Mouse (Mus musculus) forebrain, embryonic 12.5 days (tissue): Measurements from ENCODE around the gene Mfrp. TPM values are rescaled to one million over a fixed set of nuclear protein-coding genes. Genes with fewer than 3 reads are reported as not detected.

Source experiments
- ATAC-seq: fragments of 200-750 bp; cut with Nextera tagmentation; 2 replicates; pipeline ENCODE4 v1.8.0; 2017; ENCODE audit warnings: moderate TSS enrichment; ENCODE audit not compliant: low FRiP score
- H3K27ac ChIP-seq: fragments of 300-500 bp; sonication (generic); 2 replicates; pipeline ENCODE4 v1.5.1; 2016; ENCODE audit warnings: mild to moderate bottlenecking
- H3K27me3 ChIP-seq: fragments of 300-500 bp; sonication (generic); 2 replicates; pipeline ENCODE4 v1.6.1; 2016; ENCODE audit warnings: mild to moderate bottlenecking
- H3K36me3 ChIP-seq: fragments of 300-500 bp; sonication (generic); replicated peaks from 2 replicates; pipeline ENCODE4 v1.6.1; 2016; ENCODE audit warnings: mild to moderate bottlenecking
- H3K4me1 ChIP-seq: fragments of 300-500 bp; sonication (generic); 2 replicates; pipeline ENCODE4 v1.6.1; 2016
- H3K4me2 ChIP-seq: fragments of 300-500 bp; sonication (generic); 2 replicates; pipeline ENCODE4 v1.6.1; 2016; ENCODE audit warnings: mild to moderate bottlenecking, moderate library complexity
- H3K4me3 ChIP-seq: fragments of 300-500 bp; sonication (generic); replicated peaks from 2 replicates; pipeline ENCODE4 v1.5.1; 2016; ENCODE audit warnings: mild to moderate bottlenecking
- H3K9ac ChIP-seq: fragments of 300-500 bp; sonication (generic); 2 replicates; pipeline ENCODE4 v1.6.1; 2016; ENCODE audit warnings: mild to moderate bottlenecking
- H3K9me3 ChIP-seq: fragments of 300-500 bp; sonication (generic); 2 replicates; pipeline ENCODE4 v1.6.1; 2016
- WGBS: fragments of 180-500 bp; shearing (Covaris S2); methylation state at CpG from one replicate; pipeline ENCODE4 v1.1.7; 2016; 5-methylcytosine and 5-hydroxymethylcytosine counted together
- polyA plus RNA-seq: library from polyadenylated mRNA; unstranded; fragments of >200 nt; fragmentation: Nextera tagmentation; extraction: Ambion mirVana; gene quantifications from 2 replicates; pipeline ENCODE4 v1.2.1, GENCODE M21; 2016

Gene Mfrp
- polyA plus RNA-seq, 1 experiment from 2014 or later, result 0.33 TPM

DNA sequence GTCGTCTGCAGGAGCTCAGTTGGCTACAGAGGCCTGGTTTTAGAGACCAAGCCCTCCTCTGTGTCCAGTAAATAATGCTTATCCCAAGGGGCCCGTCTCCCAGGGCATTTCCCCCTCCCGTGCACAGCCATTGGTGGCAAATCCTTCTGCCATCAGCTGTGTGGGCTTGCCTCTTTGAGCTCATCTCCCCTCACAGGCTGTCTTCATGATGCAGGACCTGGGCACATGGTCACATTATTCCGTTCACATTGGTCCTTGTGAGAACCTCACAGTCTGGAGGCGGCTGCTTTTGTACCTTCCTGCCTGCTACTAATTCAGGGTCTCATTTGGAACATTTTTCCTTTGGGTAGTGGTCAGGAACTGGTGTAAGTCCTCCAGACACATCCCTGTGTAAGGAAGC lies 40.4 kb downstream of the Mfrp start:
- Histone ChIP-seq H3K36me3 (peaks cover 47% of the 10 kb centered on the region), H3K9me3 (no peaks in the 10 kb centered on the region), H3K9ac (no peak overlapping the region), H3K4me1 (no peaks in the 10 kb centered on the region), H3K27ac (no peak overlapping the region), H3K4me2 (no peak overlapping the region), H3K4me3 (no peak overlapping the region), H3K27me3 (peaks cover 1% of the 10 kb centered on the region; the same call in 1 of the 2 replicates)
- WGBS, result 66% methylated on average over 5 of the region's 5 CpGs
- no peak for ATAC-seq

DNA sequence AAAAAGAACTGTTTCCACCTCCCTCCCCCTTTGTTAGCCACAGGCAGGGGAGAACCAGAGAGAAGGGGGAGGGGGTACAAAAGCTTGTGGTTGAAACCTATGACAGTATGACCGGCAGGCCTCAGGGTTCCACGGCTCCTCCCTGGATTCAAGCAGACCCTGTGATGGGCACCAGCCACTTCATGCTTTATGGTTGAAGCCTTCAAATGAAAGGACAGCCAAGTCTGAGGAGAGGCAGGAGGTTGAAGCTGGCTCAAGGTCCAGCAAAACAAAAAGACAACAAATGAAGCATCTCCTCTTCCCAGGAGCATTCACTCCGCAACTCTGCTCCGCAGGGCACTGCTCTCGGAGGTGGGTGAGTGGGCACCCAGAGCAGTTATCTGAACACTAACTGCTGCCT lies 41.9 kb downstream of the Mfrp start:
- H3K36me3 ChIP-seq, result peaks cover 44% of the 10 kb centered on the region
- H3K9me3 ChIP-seq, result no peaks in the 10 kb centered on the region
- no peaks in the 10 kb centered on the region for H3K27me3 ChIP-seq
- 67% methylated on average over 5 of the region's 5 CpGs for WGBS
- H3K27ac ChIP-seq, result no peak overlapping the region
- H3K4me3 ChIP-seq, result no peak overlapping the region
- no peaks in the 10 kb centered on the region for H3K4me1 ChIP-seq
- no peak overlapping the region for H3K9ac ChIP-seq
- H3K4me2 ChIP-seq, result no peak overlapping the region
- ATAC-seq, result no peak

DNA sequence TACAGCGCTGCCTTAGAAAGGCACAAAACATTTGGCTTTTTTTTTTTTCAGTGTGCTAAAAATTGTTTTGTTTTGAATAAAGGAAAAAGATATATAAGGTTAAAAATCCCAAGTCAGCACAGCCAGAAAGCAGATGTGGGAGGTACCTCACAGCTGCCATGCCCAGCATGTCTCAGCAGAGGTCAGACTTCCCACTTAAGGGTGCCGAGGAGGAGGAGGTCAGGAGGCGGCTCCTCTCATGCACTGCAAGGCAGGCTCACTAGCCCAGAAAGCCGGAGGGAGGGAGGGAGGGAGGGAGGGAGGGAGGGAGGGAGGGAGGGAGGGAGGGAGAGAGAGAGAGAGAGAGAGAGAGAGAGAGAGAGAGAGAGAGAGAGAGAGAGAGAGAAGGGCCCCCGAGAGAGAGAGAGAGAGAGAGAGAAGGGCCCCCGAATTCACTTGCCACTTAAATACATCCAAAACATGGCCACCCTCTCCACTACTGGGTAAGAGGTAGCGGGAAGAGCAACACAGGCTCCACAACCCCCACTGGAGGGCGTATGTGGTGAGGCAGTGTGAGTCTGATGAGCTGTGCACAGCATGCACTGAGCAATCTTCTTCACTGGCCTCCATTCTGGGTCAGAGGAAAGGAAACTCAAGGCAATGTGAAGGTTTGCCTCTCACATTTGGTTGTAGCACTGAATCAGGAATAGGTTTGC lies 42.6 kb downstream of the Mfrp start:
- H3K4me1 ChIP-seq, result no peaks in the 10 kb centered on the region
- no peak overlapping the region for H3K4me2 ChIP-seq
- no peak overlapping the region for H3K9ac ChIP-seq
- no peak for ATAC-seq
- no peaks in the 10 kb centered on the region for H3K9me3 ChIP-seq
- WGBS, result 22% methylated on average over 6 of the region's 8 CpGs
- no peak overlapping the region for H3K27ac ChIP-seq
- no peaks in the 10 kb centered on the region for H3K27me3 ChIP-seq
- peaks cover 51% of the 10 kb centered on the region for H3K36me3 ChIP-seq
- H3K4me3 ChIP-seq, result no peak overlapping the region

DNA sequence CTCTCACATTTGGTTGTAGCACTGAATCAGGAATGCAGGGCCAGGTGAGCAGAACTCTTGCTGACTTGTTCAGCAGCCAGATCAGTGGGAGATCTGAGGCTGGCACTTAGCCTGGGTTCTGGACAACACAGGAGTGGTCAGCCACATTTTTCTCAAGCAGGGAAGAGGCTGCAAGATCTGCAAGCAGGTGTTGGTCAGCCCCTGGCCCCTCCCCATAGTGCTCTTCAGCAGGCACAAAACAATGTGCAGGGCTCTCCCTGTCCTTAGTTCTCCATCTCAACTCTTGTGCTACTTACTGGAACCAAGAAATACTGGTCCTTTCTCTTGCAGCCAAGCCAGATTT lies 43.2 kb downstream of the Mfrp start:
- H3K9ac ChIP-seq, result no peak overlapping the region
- H3K4me3 ChIP-seq, result no peak overlapping the region
- H3K9me3 ChIP-seq, result no peaks in the 10 kb centered on the region
- no peak overlapping the region for H3K27ac ChIP-seq
- peaks cover 56% of the 10 kb centered on the region for H3K36me3 ChIP-seq
- H3K27me3 ChIP-seq, result no peaks in the 10 kb centered on the region
- H3K4me2 ChIP-seq, result no peak overlapping the region
- no peaks in the 10 kb centered on the region for H3K4me1 ChIP-seq
- no peak for ATAC-seq

DNA sequence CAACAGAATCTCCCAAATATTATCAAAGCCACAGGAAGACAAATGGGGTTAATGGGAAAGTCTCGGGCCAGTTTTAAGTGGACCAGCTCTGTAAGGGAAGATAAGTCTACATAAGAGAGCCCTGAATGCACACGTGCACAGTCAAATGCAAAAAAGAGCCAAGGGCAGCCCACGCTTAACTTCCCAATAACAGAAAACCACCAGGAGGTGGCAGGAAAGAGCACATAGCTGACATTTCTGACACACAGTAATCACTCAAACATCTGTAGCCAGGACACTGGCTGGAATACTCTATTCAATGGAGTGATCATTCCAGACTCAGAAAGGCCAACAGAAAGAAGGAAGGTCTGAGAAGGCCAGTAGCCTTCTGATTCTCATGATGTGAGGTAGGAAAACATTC lies 45.8 kb downstream of the Mfrp start:
- peaks cover 51% of the 10 kb centered on the region for H3K36me3 ChIP-seq
- H3K27me3 ChIP-seq, result no peaks in the 10 kb centered on the region
- WGBS, result 64% methylated on average over 3 of the region's 3 CpGs
- no peaks in the 10 kb centered on the region for H3K4me1 ChIP-seq
- H3K27ac ChIP-seq, result no peak overlapping the region
- no peak overlapping the region for H3K4me2 ChIP-seq
- H3K4me3 ChIP-seq, result no peak overlapping the region
- no peak for ATAC-seq
- no peaks in the 10 kb centered on the region for H3K9me3 ChIP-seq
- H3K9ac ChIP-seq, result no peak overlapping the region

Other genes starting within 250 kb of the Mfrp start
- not detected in 2 replicates for gene Thy1, start 58.3 kb upstream of the Mfrp start, polyA plus RNA-seq
- gene Usp2, start 34.7 kb upstream of the Mfrp start, polyA plus RNA-seq, result 10.2 and 14.6 TPM in 2 replicates
- 0.58 and 0.73 TPM in 2 replicates for gene C1qtnf5, start 5.5 kb downstream of the Mfrp start, polyA plus RNA-seq
- gene Gm49380, start 11.8 kb downstream of the Mfrp start, polyA plus RNA-seq, result 0.14 and 0.36 TPM in 2 replicates
- 69.6 and 69.9 TPM in 2 replicates for gene Rnf26, start 11.8 kb downstream of the Mfrp start, polyA plus RNA-seq
- gene Mcam, start 32.7 kb downstream of the Mfrp start, polyA plus RNA-seq, result 13.4 and 14.2 TPM in 2 replicates
- 28.7 and 34.3 TPM in 2 replicates for gene Cbl, start 132.3 kb downstream of the Mfrp start, polyA plus RNA-seq
- gene Ccdc153, start 138.9 kb downstream of the Mfrp start, polyA plus RNA-seq, result not detected in 2 replicates
- gene Pdzd3, start 149.7 kb downstream of the Mfrp start, polyA plus RNA-seq, result 0.23 and 0.31 TPM in 2 replicates
- 4.6 and 5.2 TPM in 2 replicates for gene Nlrx1, start 166.9 kb downstream of the Mfrp start, polyA plus RNA-seq
- 10.1 and 12.4 TPM in 2 replicates for gene Abcg4, start 186.9 kb downstream of the Mfrp start, polyA plus RNA-seq
- gene Hinfp, start 203.9 kb downstream of the Mfrp start, polyA plus RNA-seq, result 34.6 and 35.5 TPM in 2 replicates
- gene C2cd2l, start 218.6 kb downstream of the Mfrp start, polyA plus RNA-seq, result 16.5 and 16.9 TPM in 2 replicates
- gene Dpagt1, start 224.3 kb downstream of the Mfrp start, polyA plus RNA-seq, result 38.9 and 39.3 TPM in 2 replicates
- 477 and 482 TPM in 2 replicates for gene H2afx, start 233.0 kb downstream of the Mfrp start, polyA plus RNA-seq
- 107 and 115 TPM in 2 replicates for gene Hmbs, start 242.5 kb downstream of the Mfrp start, polyA plus RNA-seq